Mouse (Mus musculus): Measurements from ENCODE around the gene Mgat1. TPM values are rescaled to one million over a fixed set of nuclear protein-coding genes. Genes with fewer than 3 reads are reported as not detected.

Mgat1 gene
- polyA plus RNA-seq, 1 experiment: 58.5 TPM

Other genes starting within 250 kb of the Mgat1 start
- gene 9930111J21Rik2, start 192.9 kb upstream of the Mgat1 start, polyA plus RNA-seq (2012; rRNA removed): 1.3 TPM in 2 replicates
- gene Tgtp2, start 180.0 kb upstream of the Mgat1 start, polyA plus RNA-seq (2012; rRNA removed): 1.4 and 1.6 TPM in 2 replicates
- 1.7 and 2.0 TPM in 2 replicates for gene Ifi47, start 167.6 kb upstream of the Mgat1 start, polyA plus RNA-seq (2012; rRNA removed)
- not detected in 2 replicates for gene Olfr1396, start 129.3 kb upstream of the Mgat1 start, polyA plus RNA-seq (2012; rRNA removed)
- 0.04 and 0.11 TPM in 2 replicates for gene Olfr1395, start 101.9 kb upstream of the Mgat1 start, polyA plus RNA-seq (2012; rRNA removed)
- not detected in 2 replicates for gene Olfr1394, start 89.8 kb upstream of the Mgat1 start, polyA plus RNA-seq (2012; rRNA removed)
- gene Btnl9, start 57.0 kb upstream of the Mgat1 start, polyA plus RNA-seq (2012; rRNA removed): 0.02 TPM in 1 of 2 replicates, not detected in the other
- 24.2 and 26.4 TPM in 2 replicates for gene Zfp62, start 40.9 kb upstream of the Mgat1 start, polyA plus RNA-seq (2012; rRNA removed)
- gene Olfr1393, start 34.1 kb downstream of the Mgat1 start, polyA plus RNA-seq (2012; rRNA removed): 0.48 and 0.57 TPM in 2 replicates
- 0.11 and 0.18 TPM in 2 replicates for gene Olfr1392, start 41.1 kb downstream of the Mgat1 start, polyA plus RNA-seq (2012; rRNA removed)
- not detected in 2 replicates for gene Olfr10, start 60.5 kb downstream of the Mgat1 start, polyA plus RNA-seq (2012; rRNA removed)
- not detected in 2 replicates for gene Olfr1391, start 78.6 kb downstream of the Mgat1 start, polyA plus RNA-seq (2012; rRNA removed)
- not detected in 2 replicates for gene Olfr1390, start 91.0 kb downstream of the Mgat1 start, polyA plus RNA-seq (2012; rRNA removed)
- gene Olfr1389, start 178.9 kb downstream of the Mgat1 start, polyA plus RNA-seq (2012; rRNA removed): 0.02 and 0.11 TPM in 2 replicates
- 0.10 and 0.19 TPM in 2 replicates for gene Olfr1388, start 192.4 kb downstream of the Mgat1 start, polyA plus RNA-seq (2012; rRNA removed)
- gene Olfr1387, start 211.2 kb downstream of the Mgat1 start, polyA plus RNA-seq (2012; rRNA removed): not detected in 2 replicates
- not detected in 2 replicates for gene Olfr1386, start 220.9 kb downstream of the Mgat1 start, polyA plus RNA-seq (2012; rRNA removed)
- 0.02 TPM in 1 of 2 replicates, not detected in the other for gene Olfr1385, start 244.9 kb downstream of the Mgat1 start, polyA plus RNA-seq (2012; rRNA removed)